Mouse (Mus musculus) heart, embryonic 16.5 days (tissue): Measurements from ENCODE around the gene Nudt21. TPM values are rescaled to one million over a fixed set of nuclear protein-coding genes. Genes with fewer than 3 reads are reported as not detected.

Experiments used
- ATAC-seq: fragments of 200-750 bp; cut with Nextera tagmentation; replicated peaks from 2 replicates; pipeline ENCODE4 v1.8.0; 2017; ENCODE audit warnings: moderate number of reproducible peaks; ENCODE audit not compliant: insufficient read depth, low FRiP score; ENCODE audit errors: extremely low read depth
- H3K27ac ChIP-seq: fragments of 300-500 bp; sonication (generic); 2 replicates; pipeline ENCODE4 v1.5.1; 2014; ENCODE audit warnings: mild to moderate bottlenecking, low read length, control low read depth, moderate library complexity
- H3K27me3 ChIP-seq: fragments of 300-500 bp; sonication (generic); 2 replicates; pipeline ENCODE4 v1.6.1; 2014; ENCODE audit warnings: low read length, mixed read lengths; ENCODE audit not compliant: control insufficient read depth, insufficient read depth
- H3K36me3 ChIP-seq: fragments of 300-500 bp; sonication (generic); 2 replicates; pipeline ENCODE4 v1.6.1; 2014; ENCODE audit not compliant: control insufficient read depth, insufficient read depth
- H3K4me1 ChIP-seq: fragments of 300-500 bp; sonication (generic); 2 replicates; pipeline ENCODE4 v1.6.1; 2014; ENCODE audit warnings: low read length, mixed read lengths; ENCODE audit not compliant: control insufficient read depth, insufficient read depth
- H3K4me2 ChIP-seq: fragments of 300-500 bp; sonication (generic); 2 replicates; pipeline ENCODE4 v1.6.1; 2014; ENCODE audit warnings: low read depth, mild to moderate bottlenecking, control low read depth, low read length
- H3K4me3 ChIP-seq: fragments of 300-500 bp; sonication (generic); 2 replicates; pipeline ENCODE4 v1.5.1; 2014; ENCODE audit warnings: mild to moderate bottlenecking, control low read depth, low read length
- H3K9ac ChIP-seq: fragments of 300-500 bp; sonication (generic); 2 replicates; pipeline ENCODE4 v1.6.1; 2014; ENCODE audit warnings: low read length, control low read depth
- H3K9me3 ChIP-seq: fragments of 300-500 bp; sonication (generic); replicated peaks from 2 replicates; pipeline ENCODE4 v1.6.1; 2016; ENCODE audit warnings: low read length; ENCODE audit not compliant: control insufficient read depth
- WGBS: fragments of 180-500 bp; shearing (Covaris S2); extraction: QIAGEN DNeasy Blood & Tissue Kit; methylation state at CpG from one replicate; pipeline ENCODE4 v1.1.7; 2014; 5-methylcytosine and 5-hydroxymethylcytosine counted together
- polyA plus RNA-seq: library from polyadenylated mRNA; unstranded; fragments of >200 nt; fragmentation: Nextera tagmentation; extraction: Ambion mirVana; gene quantifications from 2 replicates; pipeline ENCODE4 v1.2.1, GENCODE M21; 2015

Nudt21 gene
- polyA plus RNA-seq, 1 experiment from 2014 or later, result 76.9 TPM

DNA sequence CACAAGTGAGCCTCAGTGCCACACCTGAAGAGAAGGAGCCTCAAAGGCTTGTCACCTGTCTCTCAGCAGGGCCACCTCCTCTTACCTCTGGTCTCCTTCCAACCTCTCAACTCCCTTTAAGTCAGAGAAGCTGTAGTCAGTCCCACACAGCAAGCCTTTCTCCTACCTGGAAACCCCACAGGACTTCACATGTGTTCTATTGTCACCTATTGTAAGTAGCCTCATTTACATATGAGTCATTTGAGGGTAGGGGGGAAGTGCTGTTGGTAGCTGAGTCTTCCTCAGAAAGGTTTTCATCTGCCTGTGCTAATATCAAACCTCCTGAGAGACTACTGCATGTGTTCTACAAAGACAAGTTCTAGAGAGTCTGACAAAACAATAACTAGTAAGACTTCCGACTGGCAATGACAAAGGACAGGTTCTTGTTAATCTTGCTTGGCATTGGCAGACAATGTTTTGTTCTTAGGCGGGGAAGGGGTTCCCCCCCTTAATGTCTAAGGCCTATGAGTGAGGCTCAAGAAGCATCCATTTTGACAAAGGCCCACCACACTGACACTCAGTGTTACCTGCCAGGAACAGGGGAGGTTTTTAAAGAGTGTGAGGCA is 26.6 kb downstream of the Nudt21 start:
- Histone ChIP-seq H3K4me2 (peak overlapping the region; percentile 23; the same call in 1 of the 2 replicates), H3K9ac (no peak overlapping the region)
- 66% methylated on average over 2 of the region's 2 CpGs for WGBS

GRCm38 (mm10) chr8:94009243-94009845 is 27.5 kb downstream of the Nudt21 start:
- H3K27ac ChIP-seq, result 0 out of 2 replicates have a peak overlapping the region, but pooled peaks have one; percentile 9
- peaks cover 4% of the 10 kb centered on the region; the same call in 1 of the 2 replicates for H3K36me3 ChIP-seq
- no peak overlapping the region for H3K4me3 ChIP-seq
- no peak overlapping the region for H3K9ac ChIP-seq
- H3K4me1 ChIP-seq, result peaks cover 28% of the 10 kb centered on the region
- H3K9me3 ChIP-seq, result no peaks in the 10 kb centered on the region
- ATAC-seq, result no peak
- WGBS, result 44% methylated on average over 15 of the region's 15 CpGs
- H3K27me3 ChIP-seq, result no peaks in the 10 kb centered on the region
- H3K4me2 ChIP-seq, result no peak overlapping the region

More for the DNA sequence above, 26.6 kb downstream of the Nudt21 start:
- Histone ChIP-seq H3K36me3 (no peaks in the 10 kb centered on the region), H3K27ac (no peak overlapping the region), H3K4me1 (peaks cover 28% of the 10 kb centered on the region), H3K9me3 (no peaks in the 10 kb centered on the region), H3K4me3 (no peak overlapping the region), H3K27me3 (no peaks in the 10 kb centered on the region)
- ATAC-seq, result no peak

- no peak overlapping the region for H3K9ac ChIP-seq
- H3K9me3 ChIP-seq, result no peaks in the 10 kb centered on the region
- no peak overlapping the region for H3K4me2 ChIP-seq
- no peak for ATAC-seq
- H3K36me3 ChIP-seq, result peaks cover 32% of the 10 kb centered on the region
- WGBS, result 87% methylated on average over 9 of the region's 9 CpGs
- peaks cover 6% of the 10 kb centered on the region for H3K4me1 ChIP-seq
- H3K27me3 ChIP-seq, result no peaks in the 10 kb centered on the region
- H3K27ac ChIP-seq, result no peak overlapping the region
- H3K4me3 ChIP-seq, result no peak overlapping the region
Observed at GRCm38 (mm10) chr8:94004139-94004538, 32.7 kb downstream of the Nudt21 start.

- peaks cover 32% of the 10 kb centered on the region for H3K36me3 ChIP-seq
- no peak overlapping the region for H3K4me3 ChIP-seq
- no peaks in the 10 kb centered on the region for H3K9me3 ChIP-seq
- ATAC-seq, result no peak
- H3K27ac ChIP-seq, result no peak overlapping the region
- 98% methylated on average over 2 of the region's 2 CpGs for WGBS
- no peaks in the 10 kb centered on the region for H3K27me3 ChIP-seq
- H3K4me1 ChIP-seq, result no peaks in the 10 kb centered on the region
- no peak overlapping the region for H3K4me2 ChIP-seq
- H3K9ac ChIP-seq, result no peak overlapping the region
Observed at GRCm38 (mm10) chr8:93998961-93999360, 37.9 kb downstream of the Nudt21 start.

DNA sequence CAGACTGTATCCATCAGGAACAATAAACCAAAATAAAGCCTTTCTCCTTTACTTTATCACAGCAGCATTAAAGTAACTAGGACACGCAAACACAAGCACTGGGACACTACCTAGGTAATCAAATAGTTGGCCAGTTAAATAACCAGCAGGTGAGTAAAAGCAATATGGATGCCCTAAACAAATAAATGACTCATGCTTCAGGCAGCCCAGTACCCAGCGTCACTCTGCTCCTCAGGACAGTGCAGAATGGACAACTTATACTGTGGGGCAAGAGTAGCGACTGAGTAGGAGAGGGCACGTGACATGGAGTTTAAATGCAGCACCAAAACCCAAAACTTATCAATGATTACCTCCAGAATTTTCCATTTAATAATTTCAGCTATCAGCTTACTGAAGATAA is 47.1 kb downstream of the Nudt21 start:
- no peak for ATAC-seq
- H3K27me3 ChIP-seq, result no peaks in the 10 kb centered on the region
- no peak overlapping the region for H3K4me2 ChIP-seq
- H3K4me3 ChIP-seq, result no peak overlapping the region
- peaks cover 11% of the 10 kb centered on the region for H3K9me3 ChIP-seq
- 93% methylated on average over 4 of the region's 4 CpGs for WGBS
- H3K27ac ChIP-seq, result no peak overlapping the region
- H3K36me3 ChIP-seq, result peaks cover 36% of the 10 kb centered on the region
- H3K9ac ChIP-seq, result no peak overlapping the region
- H3K4me1 ChIP-seq, result no peaks in the 10 kb centered on the region

- H3K36me3 ChIP-seq, result peaks cover 60% of the 10 kb centered on the region
- 88% methylated on average over 3 of the region's 3 CpGs for WGBS
- H3K4me2 ChIP-seq, result no peak overlapping the region
- ATAC-seq, result no peak
- no peaks in the 10 kb centered on the region for H3K9me3 ChIP-seq
- no peaks in the 10 kb centered on the region for H3K27me3 ChIP-seq
- H3K4me3 ChIP-seq, result no peak overlapping the region
- no peaks in the 10 kb centered on the region for H3K4me1 ChIP-seq
- H3K27ac ChIP-seq, result no peak overlapping the region
- no peak overlapping the region for H3K9ac ChIP-seq
Observed at GRCm38 (mm10) chr8:93984731-93985130, 52.1 kb downstream of the Nudt21 start.

DNA sequence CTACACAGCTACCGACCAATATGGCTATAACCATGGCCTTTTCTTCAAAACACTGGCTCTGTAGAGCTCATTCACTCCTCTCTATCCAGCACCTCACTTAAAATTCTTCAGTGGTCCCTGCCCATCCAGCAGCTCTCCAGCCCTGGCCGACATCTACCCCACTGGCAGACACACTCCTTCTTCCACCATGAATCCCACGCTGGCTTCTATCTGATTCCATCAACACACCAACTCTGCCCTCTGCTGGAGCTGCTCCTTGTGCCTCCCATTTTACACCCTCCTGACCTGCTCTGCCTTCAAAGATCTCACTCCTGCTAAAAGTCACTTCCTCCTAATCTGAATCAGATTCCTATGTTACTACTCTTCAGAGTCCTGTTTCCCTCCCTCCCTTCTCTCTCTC is 53.0 kb downstream of the Nudt21 start:
- no peak overlapping the region for H3K4me2 ChIP-seq
- no peaks in the 10 kb centered on the region for H3K27me3 ChIP-seq
- no peaks in the 10 kb centered on the region for H3K4me1 ChIP-seq
- H3K4me3 ChIP-seq, result no peak overlapping the region
- ATAC-seq, result no peak
- no peak overlapping the region for H3K27ac ChIP-seq
- H3K9me3 ChIP-seq, result no peaks in the 10 kb centered on the region
- H3K9ac ChIP-seq, result no peak overlapping the region
- peaks cover 61% of the 10 kb centered on the region for H3K36me3 ChIP-seq
- 65% methylated on average over 3 of the region's 3 CpGs for WGBS

DNA sequence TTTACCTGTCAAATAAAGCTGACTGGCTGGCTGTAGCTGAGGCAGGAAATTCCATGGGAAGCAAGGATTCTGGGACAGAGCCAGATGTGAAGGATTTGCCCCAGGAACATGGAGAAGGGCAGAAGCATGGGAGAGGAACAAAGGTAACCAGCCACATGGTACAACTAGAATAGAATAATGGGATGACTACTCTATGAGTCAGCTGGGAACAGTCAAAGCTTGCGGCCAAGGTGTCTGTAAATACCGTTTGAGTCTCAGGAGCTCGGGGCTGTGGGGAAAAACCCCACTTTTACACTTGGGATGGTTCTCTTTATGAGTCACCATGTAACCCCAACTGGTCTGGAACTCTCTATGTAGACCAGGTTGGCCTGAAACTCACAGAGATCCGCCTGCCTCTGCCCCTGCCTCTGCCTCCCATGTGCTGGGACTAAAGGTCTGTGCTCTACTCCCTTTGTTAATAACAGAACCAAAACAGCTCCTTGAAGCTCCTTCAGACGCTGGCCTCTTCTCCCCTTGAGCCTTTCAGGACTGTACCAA is 55.1 kb downstream of the Nudt21 start:
- Histone ChIP-seq H3K9me3 (no peaks in the 10 kb centered on the region; the same call in 1 of the 2 replicates), H3K36me3 (peaks cover 73% of the 10 kb centered on the region), H3K27ac (no peak overlapping the region), H3K4me2 (no peak overlapping the region), H3K27me3 (no peaks in the 10 kb centered on the region), H3K9ac (no peak overlapping the region), H3K4me3 (no peak overlapping the region), H3K4me1 (no peaks in the 10 kb centered on the region)
- no peak for ATAC-seq
- WGBS, result 81% methylated on average over 5 of the region's 5 CpGs

DNA sequence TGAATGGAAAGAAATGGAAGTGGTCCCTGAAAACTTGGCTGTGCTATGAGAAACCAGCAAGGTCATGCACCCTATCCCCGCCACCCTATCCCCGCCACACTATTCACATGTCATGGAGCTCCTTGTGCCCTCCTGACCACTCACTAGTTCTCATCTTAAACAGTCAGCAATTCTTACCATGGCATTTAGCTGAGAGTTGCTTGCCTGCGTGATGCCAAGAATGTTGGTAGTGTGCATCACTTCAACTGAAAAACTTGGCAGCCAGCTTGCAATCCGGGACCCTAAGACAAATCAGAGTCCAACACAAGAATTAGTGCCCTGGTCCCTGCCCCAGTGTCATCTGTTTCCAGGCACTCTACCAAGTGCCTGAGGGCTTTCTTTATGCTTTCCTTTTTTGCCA is 56.7 kb downstream of the Nudt21 start:
- no peaks in the 10 kb centered on the region; the same call in 1 of the 2 replicates for H3K9me3 ChIP-seq
- peaks cover 73% of the 10 kb centered on the region for H3K36me3 ChIP-seq
- H3K4me1 ChIP-seq, result 0 out of 2 replicates have a peak, but pooled peaks cover 3% of the 10 kb centered on the region
- no peak overlapping the region for H3K4me2 ChIP-seq
- no peaks in the 10 kb centered on the region for H3K27me3 ChIP-seq
- H3K4me3 ChIP-seq, result no peak overlapping the region
- ATAC-seq, result no peak
- no peak overlapping the region for H3K9ac ChIP-seq
- H3K27ac ChIP-seq, result no peak overlapping the region
- 75% methylated on average over 4 of the region's 4 CpGs for WGBS
